Mouse (Mus musculus) forebrain, embryonic 14.5 days (tissue): ENCODE measurements around the gene Tap2. TPM values are rescaled to one million over a fixed set of nuclear protein-coding genes. Genes with fewer than 3 reads are reported as not detected.

Experiments used
- ATAC-seq: fragments of 200-750 bp; cut with Nextera tagmentation; 2 replicates; pipeline ENCODE4 v1.8.0; 2017; ENCODE audit warnings: mild to moderate bottlenecking, moderate library complexity
- DNase-seq: peaks from one replicate; pipeline ENCODE4 v3.0.0-alpha.2; 2015; ENCODE audit warnings: low spot score
- H3K27ac ChIP-seq: fragments of 300-500 bp; sonication (generic); 2 replicates; pipeline ENCODE4 v1.5.1; 2014; ENCODE audit warnings: low read depth, mild to moderate bottlenecking, control low read depth, low read length, moderate library complexity
- H3K27me3 ChIP-seq: fragments of 300-500 bp; sonication (generic); replicated peaks from 2 replicates; pipeline ENCODE4 v1.6.1; 2014; ENCODE audit warnings: low read length, control low read depth, mixed read lengths; ENCODE audit not compliant: control insufficient read depth, insufficient read depth
- H3K36me3 ChIP-seq: fragments of 300-500 bp; sonication (generic); 2 replicates; pipeline ENCODE4 v1.6.1; 2014; ENCODE audit warnings: low read length, control low read depth; ENCODE audit not compliant: control insufficient read depth, insufficient read depth
- H3K4me1 ChIP-seq: fragments of 300-500 bp; sonication (generic); 2 replicates; pipeline ENCODE4 v1.6.1; 2014; ENCODE audit warnings: antibody characterized with exemption, low read length, control low read depth; ENCODE audit not compliant: control insufficient read depth, insufficient read depth
- H3K4me2 ChIP-seq: fragments of 300-500 bp; sonication (generic); 2 replicates; pipeline ENCODE4 v1.6.1; 2014; ENCODE audit warnings: mild to moderate bottlenecking, control low read depth, low read length
- H3K4me3 ChIP-seq: fragments of 300-500 bp; sonication (generic); 2 replicates; pipeline ENCODE4 v1.5.1; 2014; ENCODE audit warnings: low read depth, low read length, control low read depth
- H3K9ac ChIP-seq: fragments of 300-500 bp; sonication (generic); 2 replicates; pipeline ENCODE4 v1.6.1; 2014; ENCODE audit warnings: mild to moderate bottlenecking, low read length, control low read depth, moderate library complexity
- H3K9me3 ChIP-seq: fragments of 300-500 bp; sonication (generic); replicated peaks from 2 replicates; pipeline ENCODE4 v1.6.1; 2016; ENCODE audit warnings: low read length, control low read depth, mixed read lengths; ENCODE audit not compliant: control insufficient read depth
- WGBS: fragments of 180-500 bp; shearing (Covaris S2); extraction: QIAGEN DNeasy Blood & Tissue Kit; methylation state at CpG from one replicate; pipeline ENCODE4 v1.1.7; 2014; 5-methylcytosine and 5-hydroxymethylcytosine counted together
- polyA plus RNA-seq: library from polyadenylated mRNA; unstranded; fragments of >200 nt; fragmentation: Nextera tagmentation; extraction: Ambion mirVana; gene quantifications from 2 replicates; pipeline ENCODE4 v1.2.1, GENCODE M21; 2014

Tap2 gene
- polyA plus RNA-seq: 0.28 and 0.61 TPM in 2 replicates

GRCm38 (mm10) chr17:34203444-34203843 is at the start of gene Tap2:
TSS of gene Tap2 (plus strand) at chr17:34203527.
- Histone ChIP-seq H3K4me2 (peak within 1 kb of the TSS; percentile 83), H3K27ac (no peak within 1 kb of the TSS), H3K4me3 (peak within 1 kb of the TSS; percentile 56), H3K9ac (peak within 1 kb of the TSS; percentile 69), H3K27me3 (peaks cover 27% of the 10 kb centered on the region), H3K4me1 (no peaks in the 10 kb centered on the region), H3K9me3 (no peaks in the 10 kb centered on the region), H3K36me3 (no peaks in the 10 kb centered on the region)
- 62% methylated on average over 5 of the region's 5 CpGs for WGBS
- ATAC-seq: no peak
- no peak for DNase-seq

GRCm38 (mm10) chr17:34155534-34155933 is 47.8 kb upstream of the Tap2 start:
- no peak overlapping the region for H3K9ac ChIP-seq
- no peak overlapping the region for H3K4me2 ChIP-seq
- no peak overlapping the region for H3K4me3 ChIP-seq
- no peaks in the 10 kb centered on the region for H3K27me3 ChIP-seq
- no peaks in the 10 kb centered on the region for H3K4me1 ChIP-seq
- no peaks in the 10 kb centered on the region for H3K9me3 ChIP-seq
- no peak for DNase-seq
- H3K36me3 ChIP-seq: no peaks in the 10 kb centered on the region
- no peak overlapping the region for H3K27ac ChIP-seq
- 59% methylated on average over 5 of the region's 5 CpGs for WGBS
- ATAC-seq: no peak

DNA sequence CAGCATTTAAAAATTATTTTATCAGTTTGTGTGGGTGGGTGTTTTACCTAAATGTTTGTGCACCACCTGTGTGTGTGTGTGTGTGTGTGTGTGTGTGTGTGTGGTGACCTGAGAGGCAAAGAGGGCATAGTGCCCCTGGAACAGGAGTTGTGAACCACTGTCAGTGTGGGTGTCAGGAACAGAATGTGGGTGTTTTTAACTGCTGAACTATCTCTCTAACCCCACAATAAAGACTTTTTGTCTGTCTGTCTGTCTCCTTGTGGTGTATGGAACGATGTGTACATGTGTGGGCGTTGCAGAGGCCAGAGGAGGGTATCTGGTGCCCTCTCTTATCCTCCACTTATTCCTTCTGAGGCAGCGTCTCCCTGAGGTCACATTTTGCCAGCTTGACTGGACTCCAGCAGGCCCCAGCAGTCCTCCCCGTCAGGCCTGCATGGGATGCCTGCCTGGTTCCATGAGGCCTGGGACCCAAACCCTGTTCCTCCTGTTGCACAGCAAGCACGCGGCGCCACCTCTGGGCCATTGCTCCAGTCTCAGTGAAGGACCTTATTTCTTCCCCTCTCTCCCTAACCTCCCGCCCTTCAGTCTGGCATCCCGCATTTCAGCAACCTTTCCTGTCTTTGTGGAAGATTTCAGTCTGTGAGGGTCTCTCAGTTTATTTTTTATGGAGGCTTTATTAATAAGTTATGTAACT is 39.0 kb upstream of the Tap2 start:
- no peaks in the 10 kb centered on the region for H3K4me1 ChIP-seq
- H3K36me3 ChIP-seq: no peaks in the 10 kb centered on the region
- no peak overlapping the region for H3K9ac ChIP-seq
- no peak for ATAC-seq
- no peak overlapping the region for H3K4me3 ChIP-seq
- WGBS: 37% methylated on average over 9 of the region's 9 CpGs
- no peak overlapping the region for H3K27ac ChIP-seq
- DNase-seq: no peak
- H3K9me3 ChIP-seq: no peaks in the 10 kb centered on the region
- no peaks in the 10 kb centered on the region for H3K27me3 ChIP-seq
- no peak overlapping the region for H3K4me2 ChIP-seq

GRCm38 (mm10) chr17:34165033-34165730 is 38.1 kb upstream of the Tap2 start:
- no peak for DNase-seq
- Histone ChIP-seq H3K9me3 (no peaks in the 10 kb centered on the region), H3K36me3 (no peaks in the 10 kb centered on the region), H3K4me3 (no peak overlapping the region), H3K4me1 (no peaks in the 10 kb centered on the region), H3K4me2 (no peak overlapping the region), H3K9ac (no peak overlapping the region), H3K27me3 (no peaks in the 10 kb centered on the region), H3K27ac (no peak overlapping the region)
- ATAC-seq: no peak
- WGBS: 83% methylated on average over 6 of the region's 6 CpGs

DNA sequence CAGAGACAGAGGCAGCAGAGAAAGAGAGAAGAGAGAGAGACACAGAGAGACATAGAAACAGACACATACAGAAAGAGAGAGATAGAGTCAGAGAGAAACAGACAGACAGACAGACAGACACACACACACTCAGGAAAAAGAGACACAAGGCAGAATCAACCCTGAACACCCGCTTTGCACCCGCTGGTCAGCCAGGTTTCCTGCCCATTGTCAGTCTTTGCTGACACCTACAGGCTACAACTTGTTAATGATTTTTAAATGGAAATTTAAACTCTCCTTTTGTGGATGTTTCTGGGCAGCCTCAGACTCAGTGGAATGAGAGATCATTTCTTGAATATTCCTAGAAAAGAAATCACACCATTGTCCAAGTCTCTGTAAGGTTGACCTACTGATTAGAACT is 34.0 kb upstream of the Tap2 start:
- no peaks in the 10 kb centered on the region for H3K9me3 ChIP-seq

GRCm38 (mm10) chr17:34170487-34170876 is 32.8 kb upstream of the Tap2 start:
- Histone ChIP-seq H3K9me3 (no peaks in the 10 kb centered on the region), H3K27me3 (no peaks in the 10 kb centered on the region), H3K9ac (no peak overlapping the region), H3K36me3 (no peaks in the 10 kb centered on the region), H3K27ac (no peak overlapping the region), H3K4me2 (no peak overlapping the region), H3K4me3 (no peak overlapping the region), H3K4me1 (no peaks in the 10 kb centered on the region)
- 34% methylated on average over 4 of the region's 4 CpGs for WGBS
- ATAC-seq: no peak
- no peak for DNase-seq

More for the DNA sequence above, 34.0 kb upstream of the Tap2 start:
- ATAC-seq: no peak
- DNase-seq: peak; percentile 64
- no peaks in the 10 kb centered on the region for H3K27me3 ChIP-seq
- no peak overlapping the region for H3K27ac ChIP-seq
- 0% methylated on average over 2 of the region's 2 CpGs for WGBS
- H3K4me3 ChIP-seq: no peak overlapping the region
- no peak overlapping the region for H3K9ac ChIP-seq
- H3K4me2 ChIP-seq: no peak overlapping the region
- H3K4me1 ChIP-seq: no peaks in the 10 kb centered on the region
- H3K36me3 ChIP-seq: no peaks in the 10 kb centered on the region

DNA sequence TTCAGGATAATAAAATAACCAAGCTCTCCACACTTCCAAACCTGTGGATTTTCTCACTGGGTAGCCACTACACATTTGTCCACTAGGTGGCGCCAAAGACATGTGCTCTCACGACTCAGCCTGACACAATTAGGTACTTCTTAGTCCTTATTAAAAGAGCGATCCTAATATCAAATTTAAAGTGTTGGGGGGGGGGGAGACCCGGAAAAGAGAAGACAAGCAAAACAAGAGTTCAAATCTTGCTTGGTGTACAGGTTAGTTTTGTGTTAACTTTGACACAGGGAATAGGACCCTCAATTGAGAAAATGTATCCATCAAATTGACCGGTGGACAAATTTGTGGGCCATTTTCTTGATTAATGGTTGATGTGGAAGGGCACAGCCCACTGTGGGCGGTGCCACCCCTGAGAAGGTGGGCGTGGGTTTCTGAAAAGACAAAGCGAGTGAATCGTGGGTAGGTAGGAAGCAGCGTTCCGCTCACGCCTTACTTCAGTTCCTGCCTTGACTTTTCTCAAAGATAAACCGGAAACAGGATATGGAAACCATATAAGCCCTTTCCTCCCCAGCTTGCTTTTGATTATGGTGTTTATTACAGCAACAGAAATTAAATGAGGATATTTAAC is 32.3 kb upstream of the Tap2 start:
- no peak overlapping the region for H3K27ac ChIP-seq
- DNase-seq: peak; percentile 79
- no peak overlapping the region for H3K9ac ChIP-seq

DNA sequence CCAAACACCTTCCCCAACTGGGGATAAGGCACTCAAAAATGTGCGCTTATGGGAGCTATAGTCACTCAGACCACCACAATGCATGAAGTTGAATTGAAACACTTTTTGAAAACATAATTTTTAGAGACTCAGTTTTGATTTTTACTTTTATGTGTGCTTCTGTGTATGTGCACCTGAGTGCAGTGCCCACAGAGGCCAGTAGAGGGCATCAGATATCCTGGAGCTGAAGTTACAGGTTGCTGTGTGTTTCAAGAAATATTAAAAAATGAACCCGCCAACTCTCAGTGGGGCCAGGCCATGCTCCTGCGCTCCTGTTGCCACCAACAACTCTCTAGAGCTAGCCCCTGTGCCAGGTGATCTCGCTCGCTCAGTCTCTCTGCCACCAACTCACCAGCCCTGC is 30.8 kb upstream of the Tap2 start:
- Histone ChIP-seq H3K27ac (no peak overlapping the region), H3K9me3 (0 out of 2 replicates have a peak, but pooled peaks cover 2% of the 10 kb centered on the region), H3K4me3 (no peak overlapping the region), H3K4me1 (no peaks in the 10 kb centered on the region), H3K4me2 (no peak overlapping the region), H3K27me3 (no peaks in the 10 kb centered on the region), H3K36me3 (no peaks in the 10 kb centered on the region), H3K9ac (no peak overlapping the region)
- WGBS: 93% methylated on average over 5 of the region's 5 CpGs
- DNase-seq: no peak
- no peak for ATAC-seq

More for the DNA sequence above, 32.3 kb upstream of the Tap2 start:
- no peak for ATAC-seq
- H3K4me2 ChIP-seq: no peak overlapping the region
- no peaks in the 10 kb centered on the region for H3K27me3 ChIP-seq
- no peaks in the 10 kb centered on the region for H3K4me1 ChIP-seq
- H3K36me3 ChIP-seq: no peaks in the 10 kb centered on the region
- 44% methylated on average over 13 of the region's 13 CpGs for WGBS
- no peak overlapping the region for H3K4me3 ChIP-seq
- H3K9me3 ChIP-seq: no peaks in the 10 kb centered on the region

DNA sequence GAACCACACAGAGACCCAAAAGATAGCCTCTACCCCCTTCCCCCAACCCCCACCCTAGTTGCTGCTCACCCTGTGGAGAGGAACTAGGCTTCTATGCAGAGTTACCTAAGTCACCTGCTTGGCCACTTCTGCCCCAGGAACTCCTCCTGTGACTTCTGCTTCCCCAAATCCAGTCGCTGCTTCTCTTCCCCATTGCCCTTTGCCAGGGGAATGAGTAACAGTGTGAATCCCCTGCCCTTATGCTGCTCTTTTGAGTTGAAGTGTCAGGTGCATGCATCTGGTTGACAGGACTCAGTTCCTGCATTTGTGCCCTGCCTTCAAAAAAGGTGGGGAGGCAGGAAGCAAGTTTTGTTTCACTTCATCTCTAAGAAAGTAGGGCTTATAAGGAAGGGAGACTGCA is 29.3 kb upstream of the Tap2 start:
- Histone ChIP-seq H3K4me2 (no peak overlapping the region), H3K4me3 (no peak overlapping the region), H3K27ac (no peak overlapping the region), H3K9me3 (0 out of 2 replicates have a peak, but pooled peaks cover 2% of the 10 kb centered on the region), H3K27me3 (no peaks in the 10 kb centered on the region), H3K36me3 (no peaks in the 10 kb centered on the region), H3K4me1 (no peaks in the 10 kb centered on the region), H3K9ac (no peak overlapping the region)
- ATAC-seq: no peak
- no peak for DNase-seq
- 62% methylated on average over 1 of the region's 1 CpGs for WGBS
